Mouse (Mus musculus) cerebellum, adult 2 months (tissue): ENCODE measurements at regions not wholly inside any gene's neighbourhood (a gene's known extent, or its start where the extent isn't known, plus 50 kb on each side); places are given as distances from the start of the nearest gene placed in this dataset.

Experiments
- DNase-seq, 2 experiments: peaks; one replicate each; pipeline ENCODE4 v3.0.0; 2021
- H3K27ac ChIP-seq: fragments of 200-500 bp; 2 replicates; pipeline ENCODE4 v1.5.1; 2012; ENCODE audit warnings: low read length, control low read depth, inconsistent platforms; ENCODE audit not compliant: insufficient read depth
- H3K27me3 ChIP-seq: fragments of 200-500 bp; 2 replicates; pipeline ENCODE4 v1.6.1; 2012; ENCODE audit warnings: inconsistent platforms, mild to moderate bottlenecking, low read length, moderate library complexity; ENCODE audit not compliant: control insufficient read depth, insufficient read depth
- H3K4me1 ChIP-seq: fragments of 200-500 bp; 2 replicates; pipeline ENCODE4 v1.6.1; 2011; ENCODE audit warnings: low read length; ENCODE audit not compliant: control insufficient read depth, insufficient read depth
- H3K4me3 ChIP-seq: fragments of 200-500 bp; replicated peaks from 2 replicates; pipeline ENCODE3; 2011; ENCODE audit warnings: mild to moderate bottlenecking, low read depth, low read length, control low read depth; ENCODE audit not compliant: insufficient read depth
- CTCF ChIP-seq: fragments of 200-500 bp; IDR thresholded peaks from 2 replicates; pipeline ENCODE4 v1.5.1; 2011; ENCODE audit warnings: low read depth, mild to moderate bottlenecking, control low read depth, low read length, moderate library complexity, borderline replicate concordance; ENCODE audit not compliant: insufficient read depth
- POLR2A ChIP-seq: fragments of 200-500 bp; IDR thresholded peaks from 2 replicates; pipeline ENCODE4 v1.6.1; 2011; ENCODE audit warnings: low read length, control low read depth, borderline replicate concordance; ENCODE audit not compliant: insufficient read depth
- WGBS: fragments of 180-500 bp; shearing (Covaris S2); methylation state at CpG from one replicate; pipeline ENCODE4 v1.1.7; 2018; 5-methylcytosine and 5-hydroxymethylcytosine counted together

DNA sequence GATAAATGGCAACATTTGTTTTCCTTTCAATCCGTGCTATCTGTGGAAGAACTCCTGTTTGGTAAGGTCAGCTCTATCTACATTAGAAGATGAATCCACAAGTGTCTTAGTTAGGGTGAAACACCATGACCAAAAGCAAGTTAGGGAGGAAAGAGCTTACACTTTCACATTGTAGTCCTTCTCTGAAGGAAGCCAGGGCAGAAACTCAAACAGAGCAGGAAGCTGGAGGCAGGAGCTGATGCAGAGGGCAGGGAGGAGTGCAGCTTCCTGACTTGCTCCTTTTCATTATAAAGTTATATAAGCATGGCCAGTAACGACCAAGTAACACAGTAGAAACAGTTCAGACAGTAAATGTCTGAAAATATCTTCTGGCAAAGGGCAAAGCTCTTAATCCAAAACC, 117.9 kb upstream of the Gnao1 start:
- no peak for DNase-seq
- Histone ChIP-seq H3K27ac (no peak overlapping the region), H3K27me3 (no peaks in the 10 kb centered on the region), H3K4me1 (no peaks in the 10 kb centered on the region), H3K4me3 (no peak overlapping the region)
- WGBS, result 73% methylated on average over 2 of the region's 2 CpGs
- TF ChIP-seq CTCF (no peak), POLR2A (no peak)

DNA sequence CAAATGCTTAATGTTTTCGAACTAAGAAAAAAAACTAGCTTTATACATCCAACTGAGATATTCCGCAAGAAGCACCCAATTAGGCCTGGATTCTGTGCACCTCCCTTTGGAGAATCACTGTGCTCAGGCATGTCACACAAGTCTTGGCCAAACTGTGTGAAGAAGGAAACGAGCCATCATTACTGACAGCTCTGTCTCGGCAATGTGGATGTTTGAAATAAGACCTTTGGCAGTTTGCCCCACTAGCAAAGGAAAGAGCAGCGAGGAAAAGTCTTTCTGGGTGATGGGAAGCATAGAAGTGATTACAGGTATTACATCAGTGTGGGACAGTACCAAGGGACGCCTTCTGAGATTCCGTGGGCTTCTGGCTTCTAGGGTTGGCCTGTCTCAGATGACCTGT, 112.6 kb upstream of the Gnao1 start:
- Histone ChIP-seq H3K4me1 (no peaks in the 10 kb centered on the region), H3K4me3 (no peak overlapping the region), H3K27ac (no peak overlapping the region), H3K27me3 (no peaks in the 10 kb centered on the region)
- DNase-seq, result no peak
- no peak for TF ChIP-seq POLR2A
- TF ChIP-seq CTCF, result no peak
- 53% methylated on average over 7 of the region's 7 CpGs for WGBS

DNA sequence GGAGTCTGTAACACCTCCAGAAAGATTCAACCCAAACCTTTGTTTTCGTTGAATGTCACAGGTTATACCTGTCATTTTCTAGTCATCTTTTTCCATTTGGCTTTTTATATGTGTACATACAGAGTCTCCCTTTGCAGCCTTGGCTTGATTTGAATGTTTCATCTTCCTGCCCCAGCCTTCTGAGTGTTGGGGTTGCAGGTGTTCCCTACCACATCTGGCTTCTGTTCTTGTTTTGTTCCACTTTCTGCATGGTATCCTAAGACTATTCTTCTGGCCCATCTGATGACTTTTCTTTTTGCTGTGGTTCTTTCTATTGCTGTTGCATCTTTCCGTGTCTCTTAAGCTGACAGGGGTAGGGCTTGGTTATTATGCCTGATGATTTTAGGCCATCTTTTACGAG, 111.3 kb upstream of the Gnao1 start:
- no peaks in the 10 kb centered on the region for H3K4me1 ChIP-seq
- DNase-seq, result no peak
- no peaks in the 10 kb centered on the region for H3K27me3 ChIP-seq
- 96% methylated on average over 3 of the region's 3 CpGs for WGBS
- H3K4me3 ChIP-seq, result no peak overlapping the region
- no peak for TF ChIP-seq CTCF
- H3K27ac ChIP-seq, result no peak overlapping the region

DNA sequence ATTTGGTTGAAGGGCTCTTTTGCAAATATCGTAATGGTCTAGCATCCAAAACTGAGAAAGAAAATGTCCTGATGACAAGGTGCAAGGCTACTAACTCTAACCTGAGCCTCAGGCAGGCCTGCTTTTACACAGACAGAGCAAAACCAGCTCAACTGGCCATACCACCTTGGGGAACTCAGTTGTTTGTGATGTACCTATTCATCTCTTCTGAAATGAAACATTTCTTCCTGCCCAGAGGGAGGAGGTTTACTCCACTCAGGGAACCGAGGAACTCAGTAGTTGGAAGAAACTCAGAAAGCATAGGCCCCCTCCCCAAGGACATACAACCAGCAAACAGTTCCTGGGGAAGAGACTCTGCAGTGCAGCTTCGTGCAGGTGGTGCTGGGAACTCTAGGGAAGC, 108.4 kb upstream of the Gnao1 start:
- Histone ChIP-seq H3K4me3 (no peak overlapping the region), H3K4me1 (no peaks in the 10 kb centered on the region), H3K27ac (no peak overlapping the region), H3K27me3 (no peaks in the 10 kb centered on the region)
- TF ChIP-seq POLR2A, result no peak
- no peak for TF ChIP-seq CTCF
- no peak for DNase-seq
- WGBS, result 68% methylated on average over 3 of the region's 3 CpGs

GRCm38 (mm10) chr8:93712066-93712706, 97.6 kb upstream of the Gnao1 start:
- H3K27ac ChIP-seq, result no peak overlapping the region
- DNase-seq, result no peak
- no peaks in the 10 kb centered on the region for H3K27me3 ChIP-seq
- TF ChIP-seq POLR2A (no peak), CTCF (no peak)
- H3K4me3 ChIP-seq, result no peak overlapping the region
- WGBS, result 92% methylated on average over 3 of the region's 3 CpGs
- H3K4me1 ChIP-seq, result no peaks in the 10 kb centered on the region

GRCm38 (mm10) chr8:93713221-93713620, 96.5 kb upstream of the Gnao1 start:
- 52% methylated on average over 2 of the region's 2 CpGs for WGBS
- Histone ChIP-seq H3K27me3 (no peaks in the 10 kb centered on the region), H3K27ac (no peak overlapping the region), H3K4me3 (no peak overlapping the region), H3K4me1 (no peaks in the 10 kb centered on the region)
- DNase-seq, result no peak
- TF ChIP-seq CTCF, result no peak
- TF ChIP-seq POLR2A, result no peak

DNA sequence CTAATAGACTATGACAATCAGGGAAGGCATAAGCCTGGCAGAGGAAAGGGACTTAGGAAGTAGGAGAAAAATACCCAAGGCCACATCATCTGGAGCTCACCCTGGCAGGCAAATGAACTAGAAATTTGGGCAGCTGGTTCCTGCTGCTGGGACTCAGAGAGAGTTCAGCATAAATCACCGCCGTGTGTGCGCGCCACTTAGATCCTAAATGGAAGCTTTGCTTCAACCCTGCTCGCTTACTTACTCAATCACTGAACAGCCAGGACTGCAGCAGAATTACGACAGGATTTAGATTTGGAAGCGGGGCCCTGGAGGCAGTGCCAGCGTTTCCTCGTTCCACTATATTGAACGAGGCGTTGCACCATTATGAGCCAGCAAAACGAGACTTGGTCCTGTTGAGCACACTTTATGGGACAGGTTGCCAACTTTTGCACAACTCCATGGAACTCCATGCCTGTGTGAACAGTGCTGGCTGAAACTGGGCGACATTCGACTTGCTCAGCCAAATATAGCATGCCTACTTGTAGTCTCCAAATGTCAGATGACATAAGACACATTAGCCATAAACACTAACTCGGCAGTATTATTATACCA, 84.8 kb upstream of the Gnao1 start:
- Histone ChIP-seq H3K27ac (no peak overlapping the region), H3K4me3 (no peak overlapping the region), H3K4me1 (peaks cover 4% of the 10 kb centered on the region), H3K27me3 (no peaks in the 10 kb centered on the region)
- no peak for DNase-seq
- TF ChIP-seq POLR2A (no peak), CTCF (no peak)
- WGBS, result 67% methylated on average over 15 of the region's 15 CpGs

GRCm38 (mm10) chr8:93729124-93729930, 80.4 kb upstream of the Gnao1 start:
- no peaks in the 10 kb centered on the region for H3K27me3 ChIP-seq
- H3K4me3 ChIP-seq, result no peak overlapping the region
- no peak for TF ChIP-seq CTCF
- no peak for TF ChIP-seq POLR2A
- H3K4me1 ChIP-seq, result peaks cover 5% of the 10 kb centered on the region
- 47% methylated on average over 15 of the region's 15 CpGs for WGBS
- H3K27ac ChIP-seq, result no peak overlapping the region
- peak; percentile 21 to 25 for DNase-seq
